Mouse (Mus musculus) midbrain, embryonic 13.5 days (tissue): ENCODE measurements around the gene Fibin. TPM values are rescaled to one million over a fixed set of nuclear protein-coding genes. Genes with fewer than 3 reads are reported as not detected.

Experiments used
- ATAC-seq: fragments of 200-750 bp; cut with Nextera tagmentation; 2 replicates; pipeline ENCODE4 v1.8.0; 2017; ENCODE audit warnings: mild to moderate bottlenecking, moderate TSS enrichment, moderate library complexity
- H3K27ac ChIP-seq: fragments of 300-500 bp; sonication (generic); 2 replicates; pipeline ENCODE4 v1.5.1; 2015; ENCODE audit warnings: inconsistent platforms, mild to moderate bottlenecking, moderate library complexity
- H3K27me3 ChIP-seq: fragments of 300-500 bp; sonication (generic); 2 replicates; pipeline ENCODE4 v1.6.1; 2015; ENCODE audit warnings: mild to moderate bottlenecking, inconsistent platforms
- H3K36me3 ChIP-seq: fragments of 300-500 bp; sonication (generic); 2 replicates; pipeline ENCODE4 v1.6.1; 2015; ENCODE audit warnings: mild to moderate bottlenecking, inconsistent platforms
- H3K4me1 ChIP-seq: fragments of 300-500 bp; sonication (generic); replicated peaks from 2 replicates; pipeline ENCODE4 v1.6.1; 2015; ENCODE audit warnings: inconsistent platforms
- H3K4me2 ChIP-seq: fragments of 300-500 bp; sonication (generic); replicated peaks from 2 replicates; pipeline ENCODE4 v1.6.1; 2015; ENCODE audit warnings: moderate library complexity, mild to moderate bottlenecking, inconsistent platforms
- H3K4me3 ChIP-seq: fragments of 300-500 bp; sonication (generic); replicated peaks from 2 replicates; pipeline ENCODE4 v1.5.1; 2015; ENCODE audit warnings: mild to moderate bottlenecking, inconsistent platforms
- H3K9ac ChIP-seq: fragments of 300-500 bp; sonication (generic); replicated peaks from 2 replicates; pipeline ENCODE4 v1.6.1; 2015; ENCODE audit warnings: mild to moderate bottlenecking, inconsistent platforms
- H3K9me3 ChIP-seq: fragments of 300-500 bp; sonication (generic); 2 replicates; pipeline ENCODE4 v1.6.1; 2016; ENCODE audit warnings: mild to moderate bottlenecking, inconsistent platforms
- WGBS: fragments of 180-500 bp; shearing (Covaris S2); methylation state at CpG from one replicate; pipeline ENCODE4 v1.1.7; 2015; 5-methylcytosine and 5-hydroxymethylcytosine counted together
- polyA plus RNA-seq: library from polyadenylated mRNA; unstranded; fragments of >200 nt; fragmentation: Nextera tagmentation; extraction: Ambion mirVana; gene quantifications from 2 replicates; pipeline ENCODE4 v1.2.1, GENCODE M21; 2015

Fibin gene
- 0.76 and 1.1 TPM in 2 replicates for polyA plus RNA-seq

- no peak within 1 kb of the TSS for H3K27ac ChIP-seq
- peaks cover 14% of the 10 kb centered on the region for H3K4me1 ChIP-seq
- H3K27me3 ChIP-seq, result no peaks in the 10 kb centered on the region
- H3K9me3 ChIP-seq, result no peaks in the 10 kb centered on the region
- peak; percentile 87 for ATAC-seq
- H3K9ac ChIP-seq, result peak within 1 kb of the TSS; percentile 71
- under 1% methylated on average over 33 of the region's 33 CpGs for WGBS
- peak within 1 kb of the TSS; percentile 79 for H3K4me2 ChIP-seq
- peak within 1 kb of the TSS; percentile 52 for H3K4me3 ChIP-seq
- no peaks in the 10 kb centered on the region for H3K36me3 ChIP-seq
Measured at GRCm38 (mm10) chr2:110362432-110363283, at the start of gene Fibin. Fibin (minus strand) TSS chr2:110363183.

GRCm38 (mm10) chr2:110411428-110411827 lies 48.4 kb upstream of the Fibin start:
- H3K27me3 ChIP-seq, result no peaks in the 10 kb centered on the region
- H3K9me3 ChIP-seq, result no peaks in the 10 kb centered on the region
- no peak for ATAC-seq
- 90% methylated on average over 3 of the region's 3 CpGs for WGBS
- no peak overlapping the region for H3K27ac ChIP-seq
- no peak overlapping the region for H3K4me3 ChIP-seq
- H3K9ac ChIP-seq, result no peak overlapping the region
- H3K4me2 ChIP-seq, result no peak overlapping the region
- H3K36me3 ChIP-seq, result no peaks in the 10 kb centered on the region
- H3K4me1 ChIP-seq, result no peaks in the 10 kb centered on the region

- no peaks in the 10 kb centered on the region for H3K9me3 ChIP-seq
- no peak overlapping the region for H3K4me2 ChIP-seq
- no peaks in the 10 kb centered on the region for H3K27me3 ChIP-seq
- H3K4me1 ChIP-seq, result no peaks in the 10 kb centered on the region
- H3K27ac ChIP-seq, result no peak overlapping the region
- H3K4me3 ChIP-seq, result no peak overlapping the region
- no peak for ATAC-seq
- H3K9ac ChIP-seq, result no peak overlapping the region
- no peaks in the 10 kb centered on the region for H3K36me3 ChIP-seq
Measured at GRCm38 (mm10) chr2:110408757-110409156, 45.8 kb upstream of the Fibin start.

GRCm38 (mm10) chr2:110392714-110393336 lies 29.8 kb upstream of the Fibin start:
- Histone ChIP-seq H3K9ac (no peak overlapping the region), H3K27ac (no peak overlapping the region), H3K4me1 (no peaks in the 10 kb centered on the region), H3K4me3 (no peak overlapping the region), H3K4me2 (no peak overlapping the region), H3K36me3 (no peaks in the 10 kb centered on the region), H3K9me3 (no peaks in the 10 kb centered on the region), H3K27me3 (no peaks in the 10 kb centered on the region)
- 92% methylated on average over 4 of the region's 4 CpGs for WGBS
- no peak for ATAC-seq

- 71% methylated on average over 5 of the region's 5 CpGs for WGBS
- no peak for ATAC-seq
- Histone ChIP-seq H3K4me2 (no peak overlapping the region), H3K27me3 (no peaks in the 10 kb centered on the region), H3K4me3 (no peak overlapping the region), H3K9ac (no peak overlapping the region), H3K27ac (no peak overlapping the region), H3K4me1 (no peaks in the 10 kb centered on the region), H3K36me3 (no peaks in the 10 kb centered on the region), H3K9me3 (no peaks in the 10 kb centered on the region)
Measured at GRCm38 (mm10) chr2:110390736-110391409, 27.9 kb upstream of the Fibin start.

GRCm38 (mm10) chr2:110379811-110380210 lies 16.8 kb upstream of the Fibin start:
- H3K4me1 ChIP-seq, result no peaks in the 10 kb centered on the region
- ATAC-seq, result no peak
- WGBS, result 87% methylated on average over 2 of the region's 2 CpGs

GRCm38 (mm10) chr2:110376660-110377059 lies 13.7 kb upstream of the Fibin start:
- Histone ChIP-seq H3K4me1 (peaks cover 2% of the 10 kb centered on the region), H3K4me2 (no peak overlapping the region), H3K27ac (no peak overlapping the region), H3K27me3 (no peaks in the 10 kb centered on the region), H3K36me3 (no peaks in the 10 kb centered on the region), H3K9me3 (no peaks in the 10 kb centered on the region), H3K4me3 (no peak overlapping the region), H3K9ac (no peak overlapping the region)
- ATAC-seq, result no peak
- 92% methylated on average over 1 of the region's 1 CpGs for WGBS

More at GRCm38 (mm10) chr2:110379811-110380210, 16.8 kb upstream of the Fibin start:
- H3K9ac ChIP-seq, result no peak overlapping the region
- H3K27me3 ChIP-seq, result no peaks in the 10 kb centered on the region
- H3K4me2 ChIP-seq, result no peak overlapping the region
- H3K36me3 ChIP-seq, result no peaks in the 10 kb centered on the region
- no peak overlapping the region for H3K4me3 ChIP-seq
- no peaks in the 10 kb centered on the region for H3K9me3 ChIP-seq
- H3K27ac ChIP-seq, result no peak overlapping the region

GRCm38 (mm10) chr2:110375475-110375874 lies 12.5 kb upstream of the Fibin start:
- 90% methylated on average over 1 of the region's 1 CpGs for WGBS
- no peak overlapping the region for H3K4me3 ChIP-seq
- no peak overlapping the region for H3K27ac ChIP-seq
- ATAC-seq, result no peak
- H3K27me3 ChIP-seq, result no peaks in the 10 kb centered on the region
- peaks cover 3% of the 10 kb centered on the region for H3K4me1 ChIP-seq
- no peak overlapping the region for H3K4me2 ChIP-seq
- H3K36me3 ChIP-seq, result no peaks in the 10 kb centered on the region
- H3K9me3 ChIP-seq, result no peaks in the 10 kb centered on the region
- no peak overlapping the region for H3K9ac ChIP-seq

GRCm38 (mm10) chr2:110373186-110373585 lies 10.2 kb upstream of the Fibin start:
- ATAC-seq, result 0 out of 2 replicates have a peak, but pooled peaks have one; percentile 48
- Histone ChIP-seq H3K27ac (no peak overlapping the region), H3K4me3 (no peak overlapping the region), H3K9me3 (no peaks in the 10 kb centered on the region), H3K27me3 (no peaks in the 10 kb centered on the region), H3K36me3 (no peaks in the 10 kb centered on the region), H3K4me2 (no peak overlapping the region), H3K9ac (no peak overlapping the region), H3K4me1 (peaks cover 3% of the 10 kb centered on the region)
- 22% methylated on average over 2 of the region's 2 CpGs for WGBS

GRCm38 (mm10) chr2:110367382-110367887 lies 4.5 kb upstream of the Fibin start:
- Histone ChIP-seq H3K9me3 (no peaks in the 10 kb centered on the region), H3K4me1 (peaks cover 13% of the 10 kb centered on the region), H3K4me3 (no peak overlapping the region), H3K36me3 (no peaks in the 10 kb centered on the region), H3K27ac (no peak overlapping the region), H3K27me3 (no peaks in the 10 kb centered on the region), H3K4me2 (no peak overlapping the region), H3K9ac (no peak overlapping the region)
- 70% methylated on average over 1 of the region's 1 CpGs for WGBS
- ATAC-seq, result no peak

- no peak for ATAC-seq
- Histone ChIP-seq H3K36me3 (no peaks in the 10 kb centered on the region), H3K9ac (no peak overlapping the region), H3K4me2 (no peak overlapping the region), H3K4me3 (no peak overlapping the region), H3K4me1 (peaks cover 14% of the 10 kb centered on the region), H3K9me3 (no peaks in the 10 kb centered on the region), H3K27ac (no peak overlapping the region), H3K27me3 (no peaks in the 10 kb centered on the region)
Measured at GRCm38 (mm10) chr2:110365401-110365800, 2.4 kb upstream of the Fibin start.

GRCm38 (mm10) chr2:110363855-110364254 lies 872 bp upstream of the Fibin start:
- ATAC-seq, result no peak
- 85% methylated on average over 3 of the region's 3 CpGs for WGBS
- Histone ChIP-seq H3K4me2 (no peak overlapping the region), H3K4me3 (no peak overlapping the region), H3K27ac (no peak overlapping the region), H3K27me3 (no peaks in the 10 kb centered on the region), H3K4me1 (peaks cover 14% of the 10 kb centered on the region), H3K36me3 (no peaks in the 10 kb centered on the region), H3K9me3 (no peaks in the 10 kb centered on the region), H3K9ac (no peak overlapping the region)
